Mouse (Mus musculus) stomach, embryonic 16.5 days (tissue): Measurements from ENCODE around the gene Foxb2. TPM values are rescaled to one million over a fixed set of nuclear protein-coding genes. Genes with fewer than 3 reads are reported as not detected.

Experiments
- ATAC-seq: fragments of 200-750 bp; cut with Nextera tagmentation; 2 replicates; pipeline ENCODE4 v1.8.0; 2017; ENCODE audit warnings: moderate number of reproducible peaks, moderate TSS enrichment; ENCODE audit not compliant: insufficient read depth, low FRiP score
- H3K27ac ChIP-seq: fragments of 300-500 bp; sonication (generic); 2 replicates; pipeline ENCODE4 v1.5.1; 2014; ENCODE audit warnings: low read length
- H3K27me3 ChIP-seq: fragments of 300-500 bp; sonication (generic); 2 replicates; pipeline ENCODE4 v1.6.1; 2014; ENCODE audit warnings: low read length, control low read depth, mixed read lengths; ENCODE audit not compliant: control insufficient read depth, insufficient read depth
- H3K36me3 ChIP-seq: fragments of 300-500 bp; sonication (generic); 2 replicates; pipeline ENCODE4 v1.6.1; 2014; ENCODE audit warnings: low read length; ENCODE audit not compliant: control insufficient read depth, insufficient read depth
- H3K4me1 ChIP-seq: fragments of 300-500 bp; sonication (generic); 2 replicates; pipeline ENCODE4 v1.6.1; 2014; ENCODE audit warnings: low read length, control low read depth, mixed read lengths; ENCODE audit not compliant: control insufficient read depth, insufficient read depth
- H3K4me2 ChIP-seq: fragments of 300-500 bp; sonication (generic); 2 replicates; pipeline ENCODE4 v1.6.1; 2014; ENCODE audit warnings: low read depth, low read length, mixed read lengths
- H3K4me3 ChIP-seq: fragments of 300-500 bp; sonication (generic); replicated peaks from 2 replicates; pipeline ENCODE4 v1.5.1; 2014; ENCODE audit warnings: mild to moderate bottlenecking, low read length
- H3K9ac ChIP-seq: fragments of 300-500 bp; sonication (generic); 2 replicates; pipeline ENCODE4 v1.6.1; 2014; ENCODE audit warnings: low read length
- H3K9me3 ChIP-seq: fragments of 300-500 bp; sonication (generic); replicated peaks from 2 replicates; pipeline ENCODE4 v1.6.1; 2016; ENCODE audit warnings: low read length, control low read depth; ENCODE audit not compliant: control insufficient read depth
- WGBS: fragments of 180-500 bp; shearing (Covaris S2); extraction: QIAGEN DNeasy Blood & Tissue Kit; methylation state at CpG from one replicate; pipeline ENCODE4 v1.1.7; 2014; 5-methylcytosine and 5-hydroxymethylcytosine counted together
- polyA plus RNA-seq: library from polyadenylated mRNA; unstranded; fragments of >200 nt; fragmentation: Nextera tagmentation; extraction: Ambion mirVana; gene quantifications from 2 replicates; pipeline ENCODE4 v1.2.1, GENCODE M21; 2015

Gene Foxb2
- polyA plus RNA-seq, 1 experiment from 2014 or later, result not detected

- Histone ChIP-seq H3K4me3 (no peak overlapping the region), H3K4me1 (no peaks in the 10 kb centered on the region), H3K9ac (no peak overlapping the region), H3K27ac (no peak overlapping the region), H3K4me2 (no peak overlapping the region), H3K36me3 (no peaks in the 10 kb centered on the region), H3K9me3 (no peaks in the 10 kb centered on the region), H3K27me3 (no peaks in the 10 kb centered on the region)
- 48% methylated on average over 9 of the region's 9 CpGs for WGBS
- no peak for ATAC-seq
Observed at GRCm38 (mm10) chr19:16841516-16842249, 31.9 kb downstream of the Foxb2 start.

DNA sequence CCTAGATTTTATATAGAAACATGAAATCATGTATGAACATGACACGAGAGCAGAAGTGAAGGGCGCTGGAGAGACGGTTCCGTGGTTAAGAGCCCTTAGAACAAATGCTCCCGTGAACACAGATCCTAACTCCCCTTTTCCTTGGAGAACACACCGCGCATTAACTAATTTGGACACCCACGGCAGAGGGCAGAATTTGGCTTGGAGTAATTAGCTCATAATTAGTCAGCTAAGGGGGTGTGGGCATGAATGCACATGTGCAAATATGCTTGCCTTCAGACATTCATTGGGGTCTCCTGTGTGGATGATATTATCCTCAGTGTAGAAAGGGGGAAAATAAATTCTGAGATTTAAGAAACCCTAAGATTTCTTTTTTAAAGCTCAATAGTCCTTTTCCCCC lies 32.6 kb downstream of the Foxb2 start:
- Histone ChIP-seq H3K9me3 (no peaks in the 10 kb centered on the region), H3K4me2 (no peak overlapping the region), H3K36me3 (no peaks in the 10 kb centered on the region), H3K27me3 (no peaks in the 10 kb centered on the region), H3K27ac (no peak overlapping the region), H3K9ac (no peak overlapping the region), H3K4me3 (no peak overlapping the region), H3K4me1 (no peaks in the 10 kb centered on the region)
- ATAC-seq, result no peak
- 90% methylated on average over 8 of the region's 8 CpGs for WGBS

DNA sequence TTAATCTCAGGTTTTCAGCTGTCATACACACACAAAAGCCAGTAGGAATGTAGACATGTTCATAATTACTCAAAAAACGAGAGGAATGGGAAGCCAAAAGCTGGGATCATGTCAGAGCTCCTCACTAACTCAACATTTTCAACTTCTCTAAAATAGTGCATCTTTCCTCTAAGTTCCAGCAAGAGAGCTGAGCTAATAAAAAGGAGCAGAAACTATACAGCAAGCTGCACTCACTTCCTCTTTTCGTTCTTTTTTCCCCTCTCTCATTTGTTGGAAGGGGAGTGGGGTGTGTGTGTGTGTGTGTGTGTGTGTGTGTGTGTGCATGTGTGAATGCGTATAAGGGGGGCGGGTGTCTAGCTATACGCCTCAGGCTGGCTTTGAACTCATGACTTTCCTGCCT lies 45.9 kb downstream of the Foxb2 start:
- no peak overlapping the region for H3K9ac ChIP-seq
- no peak overlapping the region for H3K27ac ChIP-seq
- no peaks in the 10 kb centered on the region for H3K27me3 ChIP-seq
- H3K36me3 ChIP-seq, result no peaks in the 10 kb centered on the region
- no peak for ATAC-seq
- no peaks in the 10 kb centered on the region for H3K9me3 ChIP-seq
- 66% methylated on average over 5 of the region's 5 CpGs for WGBS
- H3K4me2 ChIP-seq, result no peak overlapping the region
- no peak overlapping the region for H3K4me3 ChIP-seq
- no peaks in the 10 kb centered on the region for H3K4me1 ChIP-seq

- ATAC-seq, result no peak
- no peak overlapping the region for H3K27ac ChIP-seq
- H3K4me1 ChIP-seq, result no peaks in the 10 kb centered on the region
- no peaks in the 10 kb centered on the region for H3K9me3 ChIP-seq
- H3K27me3 ChIP-seq, result no peaks in the 10 kb centered on the region
- no peaks in the 10 kb centered on the region for H3K36me3 ChIP-seq
- no peak overlapping the region for H3K4me2 ChIP-seq
- H3K9ac ChIP-seq, result no peak overlapping the region
- WGBS, result 40% methylated on average over 5 of the region's 5 CpGs
- no peak overlapping the region for H3K4me3 ChIP-seq
Observed at GRCm38 (mm10) chr19:16825228-16825627, 48.4 kb downstream of the Foxb2 start.

Other genes with a start within 250 kb of the Foxb2 start
- 8.8 and 10.0 TPM in 2 replicates for gene Vps13a, start 92.9 kb downstream of the Foxb2 start, polyA plus RNA-seq
- gene Prune2, start 82.3 kb upstream of the Foxb2 start, polyA plus RNA-seq, result 2.4 and 2.9 TPM in 2 replicates